Mouse (Mus musculus) heart, adult 2 months (tissue): Measurements from ENCODE around the gene 2700097O09Rik. TPM values are rescaled to one million over a fixed set of nuclear protein-coding genes. Genes with fewer than 3 reads are reported as not detected.
"Not testable (repeated sequence)": the region's sequence is repeated elsewhere in the genome, so short reads cannot be mapped to it uniquely, and the experiment has no call there.

ENCODE experiments used
- DNase-seq, 2 experiments: peaks; one replicate each; pipeline ENCODE4 v3.0.0; 2021
- H3K27ac ChIP-seq: fragments of 200-600 bp; 2 replicates; pipeline ENCODE4 v1.8.1; 2022
- H3K27me3 ChIP-seq: fragments of 200-500 bp; 2 replicates; pipeline ENCODE4 v1.6.1; 2012; ENCODE audit warnings: mild to moderate bottlenecking, low read length, inconsistent platforms, mixed read lengths; ENCODE audit not compliant: control insufficient read depth, insufficient read depth
- H3K36me3 ChIP-seq: fragments of 200-500 bp; 2 replicates; pipeline ENCODE4 v1.6.1; 2012; ENCODE audit warnings: low read length, inconsistent platforms; ENCODE audit not compliant: control insufficient read depth, insufficient read depth
- H3K4me1 ChIP-seq: fragments of 200-500 bp; 2 replicates; pipeline ENCODE4 v1.6.1; 2011; ENCODE audit warnings: low read length; ENCODE audit not compliant: control insufficient read depth, insufficient read depth
- H3K4me3 ChIP-seq: fragments of 200-600 bp; 2 replicates; pipeline ENCODE4 v1.8.1; 2022
- H3K79me2 ChIP-seq: fragments of 200-500 bp; replicated peaks from 2 replicates; pipeline ENCODE4 v1.6.1; 2012; ENCODE audit warnings: mild to moderate bottlenecking, inconsistent platforms, low read length, moderate library complexity, mixed read lengths; ENCODE audit not compliant: control insufficient read depth, insufficient read depth
- H3K9ac ChIP-seq: fragments of 200-500 bp; 2 replicates; pipeline ENCODE4 v1.6.1; 2012; ENCODE audit warnings: low read depth, mild to moderate bottlenecking, control low read depth, inconsistent platforms, low read length, mixed read lengths
- CTCF ChIP-seq: fragments of 200-600 bp; IDR thresholded peaks from 2 replicates; pipeline ENCODE4 v1.8.1; 2022; ENCODE audit warnings: antibody characterized with exemption, mild to moderate bottlenecking, moderate library complexity
- POLR2A ChIP-seq: fragments of 200-500 bp; IDR thresholded peaks from 2 replicates; pipeline ENCODE4 v1.6.1; 2011; ENCODE audit warnings: mild to moderate bottlenecking, low read depth, low read length, control low read depth; ENCODE audit not compliant: insufficient read depth
- WGBS: fragments of 180-500 bp; shearing (Covaris S2); methylation state at CpG from one replicate; pipeline ENCODE4 v1.1.7; 2018; 5-methylcytosine and 5-hydroxymethylcytosine counted together
- intact Hi-C: fragments of 180-260 bp; cut with DNase I; formaldehyde crosslinking; loops from one replicate; pipeline ENCODE4 v1.15.1; 2025
- long read RNA-seq: library from polyadenylated mRNA; stranded (forward); transcript quantifications from one replicate; pipeline ENCODE4 v2.0.0, GENCODE M21; 2021
- polyA plus RNA-seq: library from polyadenylated mRNA; depleted of rRNA; stranded (reverse); fragments of >200 nt; gene quantifications from 2 replicates; pipeline ENCODE4 v1.2.3, GENCODE M21; 2012; rRNA removed
- total RNA-seq, 2 experiments: library from RNA; stranded (reverse); gene quantifications; 2 replicates each; pipeline ENCODE4 v1.2.3; 2021

The 2700097O09Rik gene
- total RNA-seq = 1 to 10 TPM; 7.7 to 9.3 TPM
- polyA plus RNA-seq = 8.0 and 16.1 TPM in 2 replicates
- long read RNA-seq, transcript 2700097O09Rik-201 (8 exons, 1,105 nt) = major isoform, 5 of 9 reads
- long read RNA-seq, partial matches to known transcripts = 0 of 9 reads
- long read RNA-seq, other reads (novel, unspliced or antisense) = 4 of 9 reads

DNA sequence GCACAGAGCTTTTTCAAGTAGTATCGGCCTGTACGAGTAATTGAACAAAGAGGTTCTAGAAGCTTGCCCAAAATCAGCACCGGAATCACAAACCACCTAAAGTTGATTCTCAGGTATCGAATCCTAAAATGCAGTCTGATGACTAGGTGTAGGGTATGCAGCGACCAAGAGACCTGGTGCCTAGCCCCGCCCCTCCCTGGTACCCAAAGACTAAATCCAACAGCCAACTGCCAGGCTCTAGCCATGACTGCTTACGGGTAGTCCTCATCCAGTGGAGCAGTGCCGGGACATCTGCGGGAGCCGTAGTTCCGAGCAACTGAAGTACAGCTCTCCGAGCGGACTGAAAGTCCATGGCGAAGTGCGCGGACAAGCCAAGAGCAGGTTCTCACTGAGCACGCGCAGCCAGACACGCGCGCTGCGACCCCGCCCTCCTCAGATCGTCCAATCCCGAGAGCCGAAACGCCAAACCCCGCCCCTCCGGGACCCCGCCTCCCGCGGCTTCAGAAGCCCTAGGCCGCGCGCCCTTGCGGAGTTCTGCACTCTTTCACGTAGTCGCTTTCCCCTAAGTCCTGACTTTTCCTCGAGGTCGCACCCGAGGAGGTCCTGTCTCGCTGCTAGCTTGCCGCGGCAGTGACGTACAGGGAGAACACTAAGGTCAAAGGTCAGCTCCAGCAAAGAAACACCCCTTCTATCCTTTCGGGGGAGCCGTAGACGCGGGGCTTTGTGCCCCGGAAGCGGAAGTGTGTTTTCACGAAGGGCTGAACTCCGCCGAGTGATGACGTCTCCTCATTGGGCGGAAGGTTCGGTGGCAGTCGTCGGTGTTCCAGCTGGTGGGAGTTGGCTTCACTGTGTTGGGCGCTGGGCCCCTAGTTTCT lies at the start of gene 2700097O09Rik, which contains the start of gene Srp54a:
TSS of gene 2700097O09Rik (minus strand) at position 385 of the 875 bp plus-strand sequence.
TSS of gene Srp54a (plus strand) at position 537 of the 875 bp plus-strand sequence.
- under 1% methylated on average over 60 of the region's 60 CpGs for WGBS
- intact Hi-C loops = not testable (repeated sequence)
- TF ChIP-seq POLR2A = peak; percentile 77

DNA sequence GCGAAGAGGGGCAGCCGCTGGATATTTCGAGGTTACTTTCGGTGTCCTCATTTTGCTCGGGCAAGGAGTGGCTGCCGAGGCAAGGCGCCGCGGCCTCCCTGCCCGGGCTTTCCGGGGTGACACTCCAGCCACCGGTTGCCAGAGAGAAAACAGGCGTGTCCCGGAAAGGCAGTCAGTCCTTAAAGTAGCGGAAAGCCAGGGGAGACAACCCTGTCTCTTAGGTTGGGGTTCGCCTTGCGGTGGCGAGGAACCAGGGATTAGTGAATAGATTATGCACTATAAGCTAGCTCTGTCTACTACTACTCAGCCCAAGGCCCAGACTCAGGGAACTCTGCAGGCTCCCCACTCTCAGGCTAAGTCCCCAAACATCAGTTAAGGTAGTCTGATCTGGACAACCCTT lies 44.8 kb upstream of the 2700097O09Rik start:
- DNase-seq, H3K27ac ChIP-seq, H3K79me2 ChIP-seq, H3K36me3 ChIP-seq, intact Hi-C loops, H3K4me1 ChIP-seq, H3K4me3 ChIP-seq, H3K27me3 ChIP-seq, H3K9ac ChIP-seq: not testable (repeated sequence)
- WGBS = no CpG with 5 or more reads among the region's 18 CpGs

More for the DNA sequence above, at the start of gene 2700097O09Rik, which contains the start of gene Srp54a:
- not testable (repeated sequence) for H3K4me1 ChIP-seq, H3K27me3 ChIP-seq, H3K79me2 ChIP-seq, H3K36me3 ChIP-seq
- DNase-seq = peak; percentile 94 to 95
- H3K9ac ChIP-seq = peak within 1 kb of the TSS; percentile 90
- peak within 1 kb of the TSS; percentile 90 for H3K27ac ChIP-seq
- H3K4me3 ChIP-seq = peak within 1 kb of the TSS; percentile 64

DNA sequence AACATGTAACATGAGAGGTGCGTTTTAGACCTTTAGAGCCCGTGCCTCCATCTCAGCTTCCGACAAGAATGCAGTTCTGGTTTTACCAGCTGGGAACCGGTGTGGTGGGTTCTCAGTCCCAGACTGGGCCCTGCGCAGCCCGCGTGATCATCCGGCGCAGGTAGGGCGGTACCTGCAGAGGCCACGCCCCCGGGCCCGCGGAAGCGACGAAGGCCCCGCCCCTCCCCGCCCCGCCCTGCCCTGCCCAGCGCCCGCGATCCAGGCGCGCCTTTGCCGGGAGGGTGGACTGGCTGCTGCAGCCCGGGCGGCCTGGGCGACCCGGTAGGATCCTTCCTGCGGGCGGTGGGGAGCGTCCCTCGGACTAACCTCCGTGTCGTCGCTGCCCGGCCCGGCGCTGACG lies 44.3 kb upstream of the 2700097O09Rik start, which contains the start of gene Fam177a:
TSS of gene Fam177a (plus strand) at position 228 of the 400 bp plus-strand sequence.
- no CpG with 5 or more reads among the region's 40 CpGs for WGBS
- H3K79me2 ChIP-seq, intact Hi-C loops: not testable (repeated sequence)

DNA sequence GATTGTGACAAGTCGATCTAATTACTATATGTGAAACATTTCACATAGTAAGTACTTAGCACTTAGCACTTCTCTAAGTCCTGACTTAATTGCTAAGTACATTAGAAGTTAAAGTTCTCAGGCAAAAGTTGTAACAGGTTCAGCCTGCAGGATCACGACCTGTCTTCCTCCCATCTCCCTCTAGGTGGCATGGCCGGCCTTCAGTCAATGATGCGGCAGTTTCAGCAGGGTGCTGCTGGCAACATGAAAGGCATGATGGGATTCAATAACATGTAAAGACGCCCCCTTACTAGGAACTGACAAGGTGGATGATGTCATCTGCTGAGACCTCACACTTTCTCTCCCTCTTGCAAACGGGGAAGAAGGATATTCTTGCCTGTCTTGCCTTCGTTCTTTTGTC lies 32.7 kb upstream of the 2700097O09Rik start:
- no CpG with 5 or more reads among the region's 7 CpGs for WGBS
- H3K36me3 ChIP-seq, H3K9ac ChIP-seq, H3K27me3 ChIP-seq, H3K27ac ChIP-seq, H3K4me3 ChIP-seq, intact Hi-C loops, H3K4me1 ChIP-seq, DNase-seq, H3K79me2 ChIP-seq: not testable (repeated sequence)

More for the DNA sequence above, 44.3 kb upstream of the 2700097O09Rik start, which contains the start of gene Fam177a:
- not testable (repeated sequence) for H3K4me1 ChIP-seq, H3K4me3 ChIP-seq, DNase-seq, H3K9ac ChIP-seq, H3K27ac ChIP-seq, H3K36me3 ChIP-seq, H3K27me3 ChIP-seq

DNA sequence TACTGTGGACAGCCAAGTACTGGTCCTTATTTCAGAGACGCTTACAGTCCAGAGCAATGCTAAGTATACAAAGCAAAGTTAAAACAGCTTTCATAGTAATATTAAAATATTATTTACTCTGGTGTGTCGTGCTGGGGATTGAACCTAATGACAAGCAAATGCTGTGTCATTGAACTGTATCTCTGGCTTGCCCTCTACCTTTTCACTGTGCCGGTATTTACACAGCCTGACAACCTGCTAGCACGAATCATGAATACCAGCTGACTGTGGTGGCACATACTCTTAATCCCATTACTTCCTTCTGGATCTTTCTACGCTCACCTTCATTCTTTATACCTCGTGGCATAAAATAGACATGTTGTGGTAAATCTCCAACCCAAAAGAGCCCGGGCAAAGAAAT lies 12.2 kb upstream of the 2700097O09Rik start:
- H3K27ac ChIP-seq, H3K4me1 ChIP-seq, H3K79me2 ChIP-seq, DNase-seq, H3K36me3 ChIP-seq, H3K27me3 ChIP-seq, H3K9ac ChIP-seq, intact Hi-C loops, H3K4me3 ChIP-seq: not testable (repeated sequence)
- 76% methylated on average over 2 of the region's 7 CpGs for WGBS

DNA sequence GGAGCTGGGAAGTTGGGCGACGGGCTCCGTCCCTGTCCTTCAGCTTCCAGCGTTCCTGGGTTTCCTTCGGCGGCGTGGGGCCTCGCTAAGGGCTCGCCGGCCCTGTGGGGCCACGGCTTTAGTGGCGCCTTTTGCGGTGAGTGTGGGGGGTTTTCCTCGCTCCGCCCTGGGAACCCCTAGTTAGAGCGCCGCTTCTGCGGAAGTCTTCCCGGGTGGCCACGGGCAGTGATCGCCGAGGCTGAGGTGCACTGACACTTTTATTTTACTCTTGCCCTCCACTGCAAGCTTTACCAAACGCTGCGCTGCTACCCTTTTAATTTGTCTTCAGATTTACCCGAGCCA lies 662 bp upstream of the 2700097O09Rik start:
- H3K27ac ChIP-seq = peak overlapping the region; percentile 90
- WGBS = under 1% methylated on average over 25 of the region's 25 CpGs
- intact Hi-C loops = not testable (repeated sequence)

DNA sequence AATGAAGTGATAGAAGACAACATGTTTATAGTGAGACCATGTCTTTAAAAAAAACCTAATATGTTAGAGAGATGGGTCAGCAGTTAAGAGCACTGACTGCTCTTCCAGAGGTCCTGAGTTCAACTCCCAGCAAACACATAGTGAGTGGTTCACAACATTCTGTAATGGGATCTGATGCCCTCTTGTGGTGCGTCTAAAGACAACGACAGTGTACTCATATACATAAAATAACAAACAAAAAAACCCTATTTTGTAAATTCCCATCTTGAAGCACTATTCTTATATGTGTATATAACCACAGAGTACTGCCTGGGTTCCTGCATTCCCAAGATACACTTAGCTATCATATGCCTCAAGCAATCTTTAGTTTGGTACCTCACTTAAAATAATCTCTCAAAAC lies 1.2 kb downstream of the 2700097O09Rik start:
- H3K27me3 ChIP-seq, H3K36me3 ChIP-seq, H3K79me2 ChIP-seq, H3K27ac ChIP-seq, H3K4me1 ChIP-seq, H3K9ac ChIP-seq, intact Hi-C loops, DNase-seq, H3K4me3 ChIP-seq: not testable (repeated sequence)
- WGBS = 37% methylated on average over 2 of the region's 2 CpGs
- TF ChIP-seq CTCF = peak; percentile 48

More for the DNA sequence above, 662 bp upstream of the 2700097O09Rik start:
- H3K4me1 ChIP-seq, H3K79me2 ChIP-seq, H3K27me3 ChIP-seq, H3K36me3 ChIP-seq, DNase-seq: not testable (repeated sequence)
- peak overlapping the region; percentile 64 for H3K4me3 ChIP-seq
- H3K9ac ChIP-seq = peak overlapping the region; percentile 90
